Mouse (Mus musculus) megakaryocyte, embryonic 14.5 days (primary cell): Measurements from ENCODE around the gene Lypd6b.

Experiments used
- FLI1 ChIP-seq: IDR thresholded peaks from 2 replicates; pipeline ENCODE4 v1.6.1; 2012; ENCODE audit warnings: low read length, inconsistent platforms, mixed read lengths
- GATA1 ChIP-seq: IDR thresholded peaks from 3 replicates; pipeline ENCODE4 v1.6.1; 2012; ENCODE audit warnings: mixed read lengths, low read length, inconsistent platforms, borderline replicate concordance

DNA sequence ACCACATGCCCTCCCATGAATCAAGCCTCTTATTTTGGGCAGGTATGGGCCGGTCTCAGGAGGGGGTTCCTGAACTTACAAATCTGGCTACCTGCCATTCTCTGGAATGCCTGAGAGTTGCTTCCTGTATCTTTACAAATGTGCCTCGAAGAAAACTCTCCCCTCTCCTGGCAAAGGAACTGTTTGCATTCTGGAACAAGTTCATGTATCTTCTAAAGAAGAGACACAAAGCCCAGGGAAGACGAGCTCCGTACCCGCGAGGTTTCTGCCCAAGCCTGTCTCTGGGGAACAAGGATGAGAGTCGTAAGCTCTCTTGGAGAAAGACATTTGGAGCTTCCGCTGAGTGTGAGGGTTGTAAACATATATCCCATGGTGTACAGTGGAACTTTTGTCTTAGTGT, 150.8 kb downstream of the Lypd6b start:
- no peak for TF ChIP-seq GATA1
- no peak for TF ChIP-seq FLI1
